In genomic region chr11:55031211-55031990, GRCm38 (mm10) we compare ENCODE assay signal across 7 mouse cellular contexts. TPM values are rescaled to one million over a fixed set of nuclear protein-coding genes. Genes with fewer than 3 reads are reported as not detected.
DNase-seq lines count a peak whose midpoint lies in the region; ATAC-seq and TF ChIP-seq lines count a peak whose summit lies in the region.

No protein-coding gene starts in this region.

- TF ChIP-seq CTCF in liver, postnatal 0 days (IDR thresholded peaks at IDR 0.05; ENCODE audit: low read depth), result no peak
- no peak for TF ChIP-seq CTCF in stomach, postnatal 0 days (IDR thresholded peaks at IDR 0.05; ENCODE audit: low read depth)

- intact Hi-C loops in left cerebral cortex, postnatal 36 days (cut with DNase I), result no loop called here

- ATAC-seq in neural tube, embryonic 11.5 days (ENCODE audit: insufficient read depth, low FRiP score, low TSS enrichment), result no peak
- no peak; the same call in 1 of the 2 replicates for ATAC-seq in forebrain, embryonic 15.5 days (replicated peaks)
- ATAC-seq in liver, postnatal 0 days, result no peak
- ATAC-seq in stomach, postnatal 0 days (ENCODE audit: low FRiP score, low TSS enrichment), result peak; percentile 21; the same call in 1 of the 2 replicates

- WGBS in neural tube, embryonic 11.5 days, result 58% methylated on average over 10 of the region's 10 CpGs
- WGBS in forebrain, embryonic 15.5 days, result 58% methylated on average over 10 of the region's 10 CpGs
- WGBS in liver, postnatal 0 days (ENCODE audit: insufficient replicate concordance), result 29% methylated on average over 10 of the region's 10 CpGs
- WGBS in stomach, postnatal 0 days, result 22% methylated on average over 10 of the region's 10 CpGs

- no peak for TF ChIP-seq EP300 in liver, postnatal 0 days (IDR thresholded peaks at IDR 0.05; ENCODE audit: low read depth)
- TF ChIP-seq EP300 in stomach, postnatal 0 days (optimal IDR thresholded peaks at IDR 0.05), result no peak

- no peaks in the 10 kb centered on the region for H3K9me3 ChIP-seq in neural tube, embryonic 11.5 days (ENCODE audit: control insufficient read depth, low read length)
- H3K9me3 ChIP-seq in forebrain, embryonic 15.5 days, result no peaks in the 10 kb centered on the region
- H3K9me3 ChIP-seq in liver, postnatal 0 days (ENCODE audit: low read length), result no peaks in the 10 kb centered on the region
- H3K9me3 ChIP-seq in stomach, postnatal 0 days (ENCODE audit: control insufficient read depth, low read length), result no peaks in the 10 kb centered on the region

- no peaks in the 10 kb centered on the region; the same call in 1 of the 2 replicates for H3K36me3 ChIP-seq in neural tube, embryonic 11.5 days (ENCODE audit: control insufficient read depth, insufficient read depth, low read length)
- H3K36me3 ChIP-seq in forebrain, embryonic 15.5 days, result no peaks in the 10 kb centered on the region
- no peaks in the 10 kb centered on the region for H3K36me3 ChIP-seq in liver, postnatal 0 days (replicated peaks; ENCODE audit: insufficient read depth, low read length)
- H3K36me3 ChIP-seq in stomach, postnatal 0 days (ENCODE audit: control insufficient read depth, insufficient read depth, low read length), result no peaks in the 10 kb centered on the region

- no peaks in the 10 kb centered on the region for H3K27me3 ChIP-seq in neural tube, embryonic 11.5 days (ENCODE audit: control insufficient read depth, insufficient read depth, low read length)
- H3K27me3 ChIP-seq in forebrain, embryonic 15.5 days, result no peaks in the 10 kb centered on the region
- H3K27me3 ChIP-seq in liver, postnatal 0 days (ENCODE audit: insufficient read depth, low read length), result no peaks in the 10 kb centered on the region
- no peaks in the 10 kb centered on the region for H3K27me3 ChIP-seq in stomach, postnatal 0 days (ENCODE audit: control insufficient read depth, insufficient read depth, low read length)

- H3K27ac ChIP-seq in neural tube, embryonic 11.5 days (ENCODE audit: low read depth, low read length), result no peak overlapping the region
- 0 out of 2 replicates have a peak overlapping the region, but pooled peaks have one; percentile 20 for H3K27ac ChIP-seq in forebrain, embryonic 15.5 days (replicated peaks)
- H3K27ac ChIP-seq in liver, postnatal 0 days (ENCODE audit: low read depth), result peak overlapping the region; percentile 57
- H3K27ac ChIP-seq in stomach, postnatal 0 days (replicated peaks), result peak overlapping the region; percentile 89

- no peak overlapping the region for H3K4me3 ChIP-seq in neural tube, embryonic 11.5 days (ENCODE audit: low read depth, low read length)
- peak overlapping the region; percentile 61 for H3K4me3 ChIP-seq in forebrain, embryonic 15.5 days
- peak overlapping the region; percentile 60 for H3K4me3 ChIP-seq in liver, postnatal 0 days (ENCODE audit: low read depth, low read length)
- H3K4me3 ChIP-seq in stomach, postnatal 0 days (ENCODE audit: low read depth, low read length), result peak overlapping the region; percentile 74

- no peaks in the 10 kb centered on the region; the same call in 1 of the 2 replicates for H3K4me1 ChIP-seq in neural tube, embryonic 11.5 days (ENCODE audit: control insufficient read depth, insufficient read depth, low read length)
- peaks cover 27% of the 10 kb centered on the region for H3K4me1 ChIP-seq in forebrain, embryonic 15.5 days
- peaks cover 50% of the 10 kb centered on the region for H3K4me1 ChIP-seq in liver, postnatal 0 days (ENCODE audit: insufficient read depth)
- H3K4me1 ChIP-seq in stomach, postnatal 0 days (replicated peaks; ENCODE audit: control insufficient read depth, insufficient read depth), result peaks cover 15% of the 10 kb centered on the region

- H3K9ac ChIP-seq in neural tube, embryonic 11.5 days (ENCODE audit: low read length), result no peak overlapping the region
- 0 out of 2 replicates have a peak overlapping the region, but pooled peaks have one; percentile 6 for H3K9ac ChIP-seq in forebrain, embryonic 15.5 days (replicated peaks)
- H3K9ac ChIP-seq in liver, postnatal 0 days (replicated peaks), result no peak overlapping the region
- peak overlapping the region; percentile 81 for H3K9ac ChIP-seq in stomach, postnatal 0 days (ENCODE audit: low read length)

- no peak for DNase-seq in neural tube, embryonic 11.5 days (ENCODE audit: low spot score)
- no peak for DNase-seq in neural tube, embryonic 10.5 days (ENCODE audit: extremely low spot score, low spot score)
- no peak for DNase-seq in liver, postnatal 0 days
- DNase-seq in stomach, postnatal 0 days (ENCODE audit: low spot score), result peak; percentile 24
- DNase-seq in left cerebral cortex, postnatal 36 days (ENCODE audit: low spot score in 2 of 2), result no peak
- DNase-seq in cerebellum, postnatal 36 days, result no peak

- H3K4me2 ChIP-seq in neural tube, embryonic 11.5 days (ENCODE audit: low read depth), result peak overlapping the region; percentile 89
- peak overlapping the region; percentile 98 for H3K4me2 ChIP-seq in forebrain, embryonic 15.5 days (replicated peaks)
- H3K4me2 ChIP-seq in liver, postnatal 0 days (ENCODE audit: low read depth, low read length), result peak overlapping the region; percentile 91
- H3K4me2 ChIP-seq in stomach, postnatal 0 days (replicated peaks; ENCODE audit: low read depth), result peak overlapping the region; percentile 86

RNA-seq across cellular contexts. Expression of gene Anxa6, which starts 1.8 kb away (rescaled TPM):
- 90.1 and 91.8 TPM in 2 replicates for polyA plus RNA-seq in neural tube, embryonic 11.5 days (2014; fragmentation: Nextera tagmentation; extraction: Ambion mirVana)
- polyA plus RNA-seq in forebrain, embryonic 15.5 days (2015; fragmentation: Nextera tagmentation; extraction: Ambion mirVana), result 39.9 and 40.8 TPM in 2 replicates
- polyA plus RNA-seq in liver, postnatal 0 days (2015; fragmentation: Nextera tagmentation; extraction: Ambion mirVana), result 47.5 and 47.7 TPM in 2 replicates
- 140 and 141 TPM in 2 replicates for polyA plus RNA-seq in stomach, postnatal 0 days (2015; fragmentation: Nextera tagmentation; extraction: Ambion mirVana)
- total RNA-seq in left cerebral cortex, postnatal 36 days (2021), result 10 to 100 TPM; 87.1 to 88.9 TPM

RNA-seq across cellular contexts. Expression of gene Ccdc69, which starts 46.5 kb away (rescaled TPM):
- polyA plus RNA-seq in neural tube, embryonic 11.5 days (2014; fragmentation: Nextera tagmentation; extraction: Ambion mirVana), result 0.32 and 0.73 TPM in 2 replicates
- 0.32 and 0.34 TPM in 2 replicates for polyA plus RNA-seq in forebrain, embryonic 15.5 days (2015; fragmentation: Nextera tagmentation; extraction: Ambion mirVana)
- 1.3 and 1.6 TPM in 2 replicates for polyA plus RNA-seq in liver, postnatal 0 days (2015; fragmentation: Nextera tagmentation; extraction: Ambion mirVana)
- polyA plus RNA-seq in stomach, postnatal 0 days (2015; fragmentation: Nextera tagmentation; extraction: Ambion mirVana), result 5.1 and 5.4 TPM in 2 replicates
- under 1 TPM in 1 of 2 experiments, not detected in 1; 0.25 TPM for total RNA-seq in left cerebral cortex, postnatal 36 days (2021)

Comparison
In these comparisons a context has a peak if more than half of its experiments do, and no peak if none do; other contexts are left out.
1. H3K9ac ChIP-seq: peak in forebrain, embryonic 15.5 days (single experiment) and stomach, postnatal 0 days (single experiment); none in neural tube, embryonic 11.5 days (single experiment) and liver, postnatal 0 days (single experiment).
2. Peak in every context shown above with its lines, with median percentiles within 50 percentile points of each other: H3K4me2 ChIP-seq.